Mouse (Mus musculus): Measurements from ENCODE around the gene Pcsk7.

- no peak for TF ChIP-seq CTCF (IDR thresholded peaks at IDR 0.05; ENCODE audit: low read depth, low read length)
- TF ChIP-seq POLR2A (IDR thresholded peaks at IDR 0.05; ENCODE audit: borderline replicate concordance, low read depth, low read length) = no peak
Measured at GRCm38 (mm10) chr9:45905196-45905595, 1.1 kb upstream of the Pcsk7 start.

Data from bone marrow macrophage, adult 2 months (primary cell).